Mouse (Mus musculus) neural tube, embryonic 15.5 days (tissue): ENCODE data around the gene Hspa12a. TPM values are rescaled to one million over a fixed set of nuclear protein-coding genes. Genes with fewer than 3 reads are reported as not detected.
"Not testable (repeated sequence)": the region's sequence is repeated elsewhere in the genome, so short reads cannot be mapped to it uniquely, and the experiment has no call there.

ENCODE experiments used
- ATAC-seq: fragments of 200-750 bp; cut with Nextera tagmentation; 2 replicates; pipeline ENCODE4 v1.8.0; 2017; ENCODE audit warnings: mild to moderate bottlenecking, moderate TSS enrichment, moderate library complexity; ENCODE audit not compliant: low FRiP score
- H3K27ac ChIP-seq: fragments of 300-500 bp; sonication (generic); replicated peaks from 2 replicates; pipeline ENCODE4 v1.5.1; 2015; ENCODE audit warnings: mild to moderate bottlenecking, inconsistent platforms
- H3K27me3 ChIP-seq: fragments of 300-500 bp; sonication (generic); replicated peaks from 2 replicates; pipeline ENCODE4 v1.6.1; 2015; ENCODE audit warnings: inconsistent platforms
- H3K36me3 ChIP-seq: fragments of 300-500 bp; sonication (generic); 2 replicates; pipeline ENCODE4 v1.6.1; 2015; ENCODE audit warnings: inconsistent platforms
- H3K4me1 ChIP-seq: fragments of 300-500 bp; sonication (generic); 2 replicates; pipeline ENCODE4 v1.6.1; 2015; ENCODE audit warnings: inconsistent platforms
- H3K4me2 ChIP-seq: fragments of 300-500 bp; sonication (generic); 2 replicates; pipeline ENCODE4 v1.6.1; 2015; ENCODE audit warnings: inconsistent platforms, mild to moderate bottlenecking, moderate library complexity
- H3K4me3 ChIP-seq: fragments of 300-500 bp; sonication (generic); replicated peaks from 2 replicates; pipeline ENCODE4 v1.5.1; 2015; ENCODE audit warnings: mild to moderate bottlenecking, inconsistent platforms
- H3K9ac ChIP-seq: fragments of 300-500 bp; sonication (generic); replicated peaks from 2 replicates; pipeline ENCODE4 v1.6.1; 2015; ENCODE audit warnings: mild to moderate bottlenecking, inconsistent platforms
- H3K9me3 ChIP-seq: fragments of 300-500 bp; sonication (generic); replicated peaks from 2 replicates; pipeline ENCODE4 v1.6.1; 2016; ENCODE audit warnings: inconsistent platforms
- WGBS: fragments of 180-500 bp; shearing (Covaris S2); methylation state at CpG from one replicate; pipeline ENCODE4 v1.1.7; 2015; ENCODE audit warnings: mixed read lengths; 5-methylcytosine and 5-hydroxymethylcytosine counted together
- polyA plus RNA-seq: library from polyadenylated mRNA; unstranded; fragments of >200 nt; fragmentation: Nextera tagmentation; extraction: Ambion mirVana; gene quantifications from 2 replicates; pipeline ENCODE4 v1.2.1, GENCODE M21; 2015

The Hspa12a gene
- polyA plus RNA-seq, 1 experiment from 2014 or later, result 72.7 TPM

DNA sequence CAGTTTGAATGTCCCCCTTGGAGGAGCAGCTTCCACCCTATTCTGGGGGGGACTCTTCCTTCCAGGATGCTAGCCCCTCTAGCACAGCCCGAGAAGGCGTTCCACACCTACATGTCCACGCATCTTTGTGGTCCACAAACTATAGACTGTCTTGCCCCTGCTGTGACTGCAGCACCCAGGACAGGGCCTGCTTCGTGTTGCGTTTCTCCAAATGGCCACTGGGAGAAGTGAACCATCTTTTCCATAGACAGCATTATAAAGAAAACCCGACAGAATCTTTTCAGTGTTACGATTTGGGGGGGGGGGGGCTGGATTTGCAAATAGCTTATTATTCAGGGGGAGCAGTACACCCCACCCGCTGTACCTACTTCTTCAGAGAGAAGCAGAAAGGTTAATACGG is 36.8 kb downstream of the Hspa12a start:
- Histone ChIP-seq H3K27me3 (peaks cover 13% of the 10 kb centered on the region), H3K4me1 (peaks cover 13% of the 10 kb centered on the region; the same call in 1 of the 2 replicates), H3K9me3 (no peaks in the 10 kb centered on the region), H3K4me2 (no peak overlapping the region), H3K27ac (no peak overlapping the region), H3K9ac (no peak overlapping the region), H3K36me3 (no peaks in the 10 kb centered on the region), H3K4me3 (no peak overlapping the region)
- no peak for ATAC-seq
- WGBS, result 47% methylated on average over 9 of the region's 9 CpGs

DNA sequence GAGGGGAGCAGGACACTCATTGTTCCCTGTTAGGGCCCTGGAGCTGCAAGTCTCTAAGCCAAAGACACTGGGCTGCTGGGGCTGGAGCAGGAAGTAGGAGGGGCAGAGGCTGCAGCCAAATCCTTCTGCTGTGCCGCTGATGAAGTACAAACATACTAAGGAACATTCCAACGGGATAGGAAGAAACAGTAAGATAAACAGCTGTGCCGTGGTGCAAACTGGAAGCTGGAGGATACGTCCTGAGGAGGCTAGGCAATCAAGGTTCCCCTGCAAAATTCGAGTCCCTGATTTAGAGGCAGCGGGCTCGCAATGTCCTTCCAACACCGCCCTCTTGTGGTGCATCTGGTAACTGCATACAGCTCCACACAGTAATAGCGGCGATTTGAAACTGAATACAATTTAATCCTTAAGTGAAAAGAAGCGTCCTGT is 39.5 kb downstream of the Hspa12a start:
- Histone ChIP-seq H3K4me3 (peak overlapping the region; percentile 21), H3K4me1 (peaks cover 5% of the 10 kb centered on the region; the same call in 1 of the 2 replicates), H3K9me3 (no peaks in the 10 kb centered on the region), H3K27me3 (peaks cover 13% of the 10 kb centered on the region), H3K9ac (peak overlapping the region; percentile 42; the same call in 1 of the 2 replicates), H3K36me3 (no peaks in the 10 kb centered on the region), H3K4me2 (peak overlapping the region; percentile 56), H3K27ac (no peak overlapping the region)
- peak; percentile 61; the same call in 1 of the 2 replicates for ATAC-seq
- under 1% methylated on average over 11 of the region's 11 CpGs for WGBS

DNA sequence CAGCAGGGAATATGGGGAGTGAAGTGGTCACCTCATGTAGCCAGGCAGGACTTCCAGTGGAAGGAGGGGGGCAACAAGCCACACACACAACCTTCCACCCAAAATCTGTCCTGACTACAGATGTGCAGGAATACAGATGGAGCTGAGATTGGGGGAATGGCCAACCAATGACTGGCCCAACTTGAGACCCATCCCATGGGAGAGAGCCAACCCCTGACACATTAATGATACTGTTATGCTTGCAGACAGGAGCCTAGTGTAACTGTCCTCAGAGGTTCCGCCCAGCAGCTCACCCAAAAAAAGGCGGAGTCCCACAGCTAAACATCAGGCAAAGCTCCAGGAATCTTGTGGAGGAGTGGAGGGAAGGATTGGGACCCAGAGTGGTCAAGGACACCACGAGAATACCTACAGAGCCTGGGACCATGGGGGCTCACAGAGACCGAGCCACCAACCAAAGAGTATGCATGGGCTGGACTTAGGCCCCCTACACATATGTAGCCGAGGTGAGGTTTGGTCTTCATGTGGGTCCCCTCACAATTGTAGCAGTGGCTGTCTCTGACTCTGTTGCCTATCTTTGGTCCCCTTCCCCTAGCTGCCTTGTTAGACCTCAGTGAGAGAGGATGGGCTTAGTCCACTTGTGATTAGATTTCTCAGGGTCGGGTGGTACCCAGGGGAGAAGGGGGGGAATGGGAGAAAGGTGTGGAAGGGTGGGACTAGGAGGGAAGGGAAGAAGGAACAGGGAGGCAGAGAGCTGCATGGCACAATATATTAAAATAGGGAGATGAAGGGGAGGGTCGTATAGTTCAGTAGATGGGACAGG is 40.2 kb downstream of the Hspa12a start:
- Histone ChIP-seq H3K4me1 (peaks cover 5% of the 10 kb centered on the region; the same call in 1 of the 2 replicates), H3K9me3 (no peaks in the 10 kb centered on the region), H3K4me3 (peak overlapping the region; percentile 21), H3K4me2 (peak overlapping the region; percentile 56), H3K36me3 (no peaks in the 10 kb centered on the region), H3K9ac (peak overlapping the region; percentile 42; the same call in 1 of the 2 replicates), H3K27me3 (peaks cover 13% of the 10 kb centered on the region), H3K27ac (no peak overlapping the region)
- WGBS, result 64% methylated on average over 7 of the region's 7 CpGs
- ATAC-seq, result no peak; the same call in 1 of the 2 replicates

DNA sequence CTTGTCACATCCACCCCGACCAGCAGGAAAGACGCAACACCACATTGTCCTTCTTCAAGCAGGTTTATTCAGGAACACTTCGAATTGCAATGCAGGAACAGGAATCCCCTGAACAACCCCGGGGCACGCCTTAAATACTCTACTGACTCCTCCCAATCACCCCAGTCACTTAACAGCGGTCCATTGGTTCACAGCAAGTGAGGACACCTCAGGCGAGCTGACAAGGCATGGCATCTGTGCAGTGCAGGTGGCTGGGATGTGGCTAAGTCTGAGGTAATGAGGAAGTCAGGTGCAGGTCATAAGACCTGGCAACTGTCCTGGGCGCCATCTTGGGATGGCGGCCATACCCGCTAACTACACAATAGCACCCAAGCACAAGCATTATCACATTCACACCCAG is 43.0 kb downstream of the Hspa12a start:
- H3K27ac ChIP-seq, ATAC-seq, H3K4me2 ChIP-seq, H3K4me1 ChIP-seq, H3K9me3 ChIP-seq, H3K27me3 ChIP-seq, H3K9ac ChIP-seq, H3K4me3 ChIP-seq, H3K36me3 ChIP-seq: not testable (repeated sequence)
- 92% methylated on average over 10 of the region's 10 CpGs for WGBS

DNA sequence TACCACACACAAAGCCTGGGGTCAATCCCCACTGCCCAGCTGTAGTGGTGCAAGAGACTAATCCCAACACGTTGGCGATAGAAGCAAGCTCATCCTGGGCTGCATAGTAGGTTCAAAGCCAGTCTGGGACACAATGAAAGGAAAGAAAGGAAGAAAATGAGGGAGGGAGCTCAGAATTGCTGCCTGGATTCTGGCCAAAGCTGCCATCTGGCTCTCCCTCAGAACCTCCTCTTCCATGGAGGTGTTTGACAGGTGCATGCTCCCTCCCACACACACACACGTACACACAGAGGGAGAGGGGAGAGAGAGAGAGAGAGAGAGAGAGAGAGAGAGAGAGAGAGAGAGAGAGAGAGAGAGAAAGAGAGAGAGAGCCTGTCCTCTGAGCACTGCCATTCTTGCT is 47.2 kb downstream of the Hspa12a start:
- 67% methylated on average over 3 of the region's 3 CpGs for whole genome bisulfite sequencing

DNA sequence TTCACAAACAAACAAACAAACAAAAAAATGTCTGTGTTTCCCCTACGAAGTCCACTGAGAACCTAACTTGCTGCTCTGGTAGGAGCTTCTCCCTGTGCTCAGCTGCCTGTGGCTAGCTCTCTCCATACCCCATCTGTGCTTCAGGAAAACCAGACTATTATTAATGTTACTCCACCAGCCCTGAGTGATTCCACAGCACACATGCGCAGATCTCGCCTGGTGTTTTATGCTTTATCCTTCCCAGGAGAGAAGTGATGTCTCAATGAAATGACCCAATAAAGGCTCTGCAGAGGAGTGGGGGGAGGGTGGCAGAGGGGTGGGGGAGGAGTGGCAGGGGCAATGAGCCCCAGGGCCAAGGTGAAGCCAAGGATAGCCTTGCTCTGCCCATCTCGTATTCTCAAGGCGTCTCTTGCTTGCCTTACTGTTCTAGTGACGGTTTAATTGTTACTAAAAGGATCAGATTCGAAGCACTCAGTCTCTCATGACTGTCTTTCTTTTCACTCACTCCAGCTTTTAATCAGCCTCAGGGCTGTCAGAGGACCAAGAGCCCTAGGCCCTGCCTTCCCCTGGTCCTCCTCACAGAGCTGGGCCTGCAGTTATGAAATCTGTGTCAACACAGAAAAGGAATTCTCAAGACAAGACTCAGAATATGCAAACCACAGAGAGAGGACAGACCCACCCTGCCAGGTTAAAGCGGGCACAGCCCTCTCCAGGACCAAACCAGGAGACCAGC is 54.0 kb downstream of the Hspa12a start:
- Histone ChIP-seq H3K4me1 (peaks cover 15% of the 10 kb centered on the region), H3K9ac (no peak overlapping the region), H3K27ac (peak overlapping the region; percentile 67), H3K4me2 (no peak overlapping the region), H3K4me3 (no peak overlapping the region), H3K9me3 (no peaks in the 10 kb centered on the region; the same call in 1 of the 2 replicates), H3K27me3 (no peaks in the 10 kb centered on the region), H3K36me3 (no peaks in the 10 kb centered on the region)
- ATAC-seq, result peak; percentile 72
- 26% methylated on average over 8 of the region's 8 CpGs for WGBS

More for the DNA sequence above, 47.2 kb downstream of the Hspa12a start:
- no peak overlapping the region for H3K4me2 ChIP-seq
- H3K9me3 ChIP-seq, result no peaks in the 10 kb centered on the region; the same call in 1 of the 2 replicates
- H3K9ac ChIP-seq, result no peak overlapping the region
- H3K27me3 ChIP-seq, result no peaks in the 10 kb centered on the region
- H3K4me1 ChIP-seq, result no peaks in the 10 kb centered on the region
- no peaks in the 10 kb centered on the region for H3K36me3 ChIP-seq
- H3K4me3 ChIP-seq, result no peak overlapping the region
- ATAC-seq, result no peak
- H3K27ac ChIP-seq, result no peak overlapping the region

DNA sequence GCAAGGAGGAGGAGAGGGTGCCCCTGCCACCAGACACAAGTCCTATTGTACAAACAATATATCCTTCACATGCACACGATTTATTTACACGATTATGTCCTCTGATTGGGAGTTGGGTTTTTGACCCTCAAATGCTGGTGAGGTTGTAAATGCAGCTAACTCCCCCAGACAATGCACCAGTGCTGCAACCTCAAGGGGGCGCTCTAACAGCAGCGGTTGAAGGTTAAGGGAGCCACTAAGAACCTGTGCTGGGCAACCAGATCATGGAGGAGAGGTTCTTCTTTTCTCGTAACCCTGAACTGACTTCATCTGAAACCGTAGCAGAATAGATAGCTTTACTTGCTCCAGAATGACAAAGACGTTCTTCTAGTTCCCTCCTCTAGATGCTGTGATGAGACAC is 57.0 kb downstream of the Hspa12a start:
- Histone ChIP-seq H3K9ac (no peak overlapping the region), H3K9me3 (no peaks in the 10 kb centered on the region), H3K27me3 (no peaks in the 10 kb centered on the region), H3K36me3 (no peaks in the 10 kb centered on the region), H3K4me3 (no peak overlapping the region), H3K4me2 (no peak overlapping the region), H3K4me1 (peaks cover 15% of the 10 kb centered on the region), H3K27ac (no peak overlapping the region)
- 73% methylated on average over 7 of the region's 7 CpGs for WGBS
- ATAC-seq, result no peak

DNA sequence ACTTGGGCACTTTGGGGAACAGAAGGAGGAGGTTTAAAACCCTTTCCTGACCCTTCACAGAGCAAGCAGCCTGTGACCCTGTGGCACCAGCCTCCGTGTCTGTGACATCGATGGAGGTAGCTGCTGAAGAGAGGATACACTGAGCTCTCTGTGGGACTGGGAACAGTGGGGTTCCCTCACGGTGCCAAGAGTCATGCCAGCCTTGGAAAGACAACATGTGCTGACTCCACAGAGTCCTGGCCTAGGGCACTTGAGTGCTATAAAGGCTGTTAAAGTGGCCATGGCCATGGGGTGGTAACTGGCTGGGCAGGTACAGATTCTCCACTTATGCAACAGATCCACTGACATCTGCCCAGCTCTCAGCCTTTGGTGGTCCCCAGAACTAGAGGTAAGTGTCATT is 60.0 kb downstream of the Hspa12a start:
- H3K4me3 ChIP-seq, result no peak overlapping the region
- H3K9ac ChIP-seq, result no peak overlapping the region
- no peaks in the 10 kb centered on the region for H3K9me3 ChIP-seq
- H3K27me3 ChIP-seq, result no peaks in the 10 kb centered on the region
- H3K4me1 ChIP-seq, result peaks cover 1% of the 10 kb centered on the region; the same call in 1 of the 2 replicates
- WGBS, result 73% methylated on average over 3 of the region's 3 CpGs
- ATAC-seq, result no peak
- no peak overlapping the region for H3K27ac ChIP-seq
- no peaks in the 10 kb centered on the region for H3K36me3 ChIP-seq
- H3K4me2 ChIP-seq, result no peak overlapping the region

DNA sequence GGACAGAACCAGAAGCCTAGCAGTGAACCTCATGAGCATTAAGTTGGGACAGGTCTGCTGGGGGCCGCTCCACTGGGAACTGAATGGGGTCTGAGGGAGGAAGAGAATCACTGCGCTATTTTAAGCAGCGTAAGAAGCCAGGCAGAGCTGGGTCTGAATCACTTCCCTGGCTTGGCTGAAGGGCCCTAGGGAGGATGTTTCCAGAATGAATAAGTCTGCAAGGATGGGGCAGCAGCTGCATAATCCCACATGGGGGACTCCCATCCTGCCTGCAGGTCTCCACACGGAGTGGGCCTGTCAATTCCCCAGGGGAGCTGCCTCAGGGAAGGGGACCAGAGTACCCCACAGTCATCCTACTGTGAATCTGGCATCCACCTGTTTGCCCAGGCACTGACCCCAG is 61.1 kb downstream of the Hspa12a start:
- ATAC-seq, result no peak
- Histone ChIP-seq H3K4me3 (no peak overlapping the region), H3K9ac (no peak overlapping the region), H3K27me3 (no peaks in the 10 kb centered on the region), H3K4me2 (no peak overlapping the region), H3K36me3 (no peaks in the 10 kb centered on the region), H3K4me1 (peaks cover 5% of the 10 kb centered on the region; the same call in 1 of the 2 replicates), H3K27ac (no peak overlapping the region), H3K9me3 (no peaks in the 10 kb centered on the region)
- 66% methylated on average over 4 of the region's 4 CpGs for WGBS

DNA sequence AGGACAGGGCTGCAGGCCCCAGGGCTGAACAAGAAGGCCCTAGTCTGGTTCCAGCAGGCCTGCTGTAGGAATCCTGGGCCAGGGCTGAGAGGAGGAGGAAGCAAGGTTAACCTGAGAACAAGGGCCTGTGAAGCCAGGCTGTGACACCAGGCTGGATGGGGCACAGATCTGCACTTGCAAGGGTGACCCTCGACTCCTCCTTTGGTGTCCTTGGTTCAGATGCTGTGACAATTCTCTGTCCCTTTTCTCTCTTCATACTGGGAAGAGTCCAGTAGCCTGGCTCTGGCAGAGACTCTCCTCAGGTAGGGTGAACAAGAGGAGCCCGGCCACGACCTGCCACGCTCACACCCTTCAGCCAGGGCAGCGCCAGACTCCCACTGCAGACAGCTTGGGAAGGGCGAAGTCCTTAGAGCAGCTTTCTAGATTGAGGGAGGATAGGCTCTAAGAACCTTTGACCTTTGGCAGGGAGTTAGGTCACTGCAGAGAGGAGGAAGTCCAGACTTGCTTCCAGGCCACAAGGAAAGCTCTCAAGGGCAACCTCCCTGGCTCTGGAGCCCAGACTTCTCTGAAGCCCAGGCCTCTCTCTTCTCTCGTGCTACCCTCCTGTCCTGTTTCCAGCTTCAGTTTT is 64.0 kb downstream of the Hspa12a start:
- H3K4me3 ChIP-seq, result no peak overlapping the region
- H3K4me2 ChIP-seq, result no peak overlapping the region
- no peaks in the 10 kb centered on the region for H3K36me3 ChIP-seq
- no peak overlapping the region for H3K9ac ChIP-seq
- no peaks in the 10 kb centered on the region for H3K9me3 ChIP-seq
- 91% methylated on average over 7 of the region's 7 CpGs for WGBS
- ATAC-seq, result no peak
- no peaks in the 10 kb centered on the region for H3K27me3 ChIP-seq
- peaks cover 5% of the 10 kb centered on the region; the same call in 1 of the 2 replicates for H3K4me1 ChIP-seq
- no peak overlapping the region for H3K27ac ChIP-seq

DNA sequence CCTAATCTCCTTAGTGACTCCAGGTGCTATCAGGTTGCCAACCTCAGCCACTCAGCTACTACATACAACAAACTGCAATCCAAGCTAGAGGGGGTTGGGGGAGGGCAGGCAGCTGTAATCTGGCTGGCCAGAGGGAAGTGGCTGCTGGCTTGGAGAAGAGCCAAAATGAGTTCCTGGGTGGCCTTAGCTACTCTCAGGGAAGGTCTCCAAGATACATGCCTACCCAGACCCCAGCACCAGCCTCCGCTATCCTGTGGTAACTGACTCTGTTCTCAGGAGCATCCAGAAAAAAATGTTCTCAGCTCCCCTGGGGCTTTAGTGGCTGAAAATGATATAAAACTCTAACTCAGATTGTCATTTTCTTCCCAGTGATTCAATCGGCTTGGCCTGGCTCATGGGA is 64.9 kb downstream of the Hspa12a start:
- H3K9ac ChIP-seq, result no peak overlapping the region
- no peaks in the 10 kb centered on the region for H3K9me3 ChIP-seq
- H3K4me1 ChIP-seq, result peaks cover 5% of the 10 kb centered on the region; the same call in 1 of the 2 replicates
- no peak overlapping the region for H3K27ac ChIP-seq
- 63% methylated on average over 2 of the region's 2 CpGs for WGBS
- H3K36me3 ChIP-seq, result no peaks in the 10 kb centered on the region
- no peak overlapping the region for H3K4me3 ChIP-seq
- ATAC-seq, result no peak
- no peak overlapping the region for H3K4me2 ChIP-seq
- no peaks in the 10 kb centered on the region for H3K27me3 ChIP-seq
